Comparison of ENCODE assay signal across 12 mouse cellular contexts in genomic region chr1:133801743-133802142, GRCm38 (mm10). TPM values are rescaled to one million over a fixed set of nuclear protein-coding genes. Genes with fewer than 3 reads are reported as not detected.
DNase-seq lines count a peak whose midpoint lies in the region; ATAC-seq lines count a peak whose summit lies in the region.
"Had no signal": no experiment of that assay in that cellular context is flagged by ENCODE, and none has a peak within 500 bp of the region (broad histone marks: within the 10 kb centered on the region; RNA-seq: fewer than 3 reads in every experiment).

No protein-coding gene starts in this region.

- H3K27me3 ChIP-seq in heart, embryonic 13.5 days (replicated peaks) = no peaks in the 10 kb centered on the region; the same call in 1 of the 2 replicates
- H3K27me3 ChIP-seq in megakaryocyte, embryonic 14.5 days (replicated peaks) = peaks cover 33% of the 10 kb centered on the region
- H3K27me3 ChIP-seq in liver, embryonic 12.5 days (replicated peaks) = 0 out of 2 replicates have a peak, but pooled peaks cover 5% of the 10 kb centered on the region

- no peak overlapping the region for H3K4me3 ChIP-seq in heart, embryonic 13.5 days
- H3K4me3 ChIP-seq in megakaryocyte, embryonic 14.5 days (replicated peaks) = peak overlapping the region; percentile 94
- no peak overlapping the region for H3K4me3 ChIP-seq in liver, embryonic 12.5 days

- ATAC-seq in heart, embryonic 13.5 days (ENCODE audit: extremely low read depth, insufficient number of reproducible peaks, low FRiP score, low TSS enrichment) = no peak
- no peak for ATAC-seq in megakaryocyte, adult 5-6 weeks (ENCODE audit: poor library complexity, severe bottlenecking)
- ATAC-seq in common myeloid progenitor, adult 5-6 weeks (replicated peaks; ENCODE audit: low read depth, poor library complexity, severe bottlenecking) = peak; percentile 9
- ATAC-seq in liver, embryonic 12.5 days = no peak

- H3K36me3 ChIP-seq in heart, embryonic 13.5 days = 0 out of 2 replicates have a peak, but pooled peaks cover 2% of the 10 kb centered on the region
- peaks cover 2% of the 10 kb centered on the region for H3K36me3 ChIP-seq in megakaryocyte, embryonic 14.5 days (replicated peaks; ENCODE audit: low read length)
- peaks cover 4% of the 10 kb centered on the region for H3K36me3 ChIP-seq in liver, embryonic 12.5 days

- no peak overlapping the region for H3K27ac ChIP-seq in heart, embryonic 13.5 days (replicated peaks)
- 0 out of 2 replicates have a peak overlapping the region, but pooled peaks have one; percentile 96 for H3K27ac ChIP-seq in liver, embryonic 12.5 days

- 71% methylated on average over 5 of the region's 5 CpGs for WGBS in heart, embryonic 13.5 days
- 62% methylated on average over 5 of the region's 5 CpGs for WGBS in liver, embryonic 12.5 days (ENCODE audit: insufficient replicate concordance)

- H3K4me1 ChIP-seq in heart, embryonic 13.5 days = peaks cover 55% of the 10 kb centered on the region
- H3K4me1 ChIP-seq in megakaryocyte, embryonic 14.5 days = peaks cover 80% of the 10 kb centered on the region
- H3K4me1 ChIP-seq in liver, embryonic 12.5 days = peaks cover 77% of the 10 kb centered on the region

- peak overlapping the region; percentile 73 for H3K4me2 ChIP-seq in heart, embryonic 13.5 days
- peak overlapping the region; percentile 82 for H3K4me2 ChIP-seq in liver, embryonic 12.5 days

- no peak for DNase-seq in heart, postnatal 36 days
- DNase-seq in layer of hippocampus, postnatal 14 days (ENCODE audit: low spot score in 2 of 2) = no peak
- no peak for DNase-seq in adrenal gland, postnatal 10 days
- DNase-seq: forebrain, postnatal 0 days; heart, adult 11 months; kidney, postnatal 10 days; lung, postnatal 10 days had no signal

- intact Hi-C loops in heart, postnatal 36 days (cut with DNase I) = loop anchor here (2.0 kb wide), 1 partner anchor 53 kb away; no protein-coding TSS in a partner anchor

- no peak overlapping the region for H3K9ac ChIP-seq in heart, embryonic 13.5 days
- H3K9ac ChIP-seq in liver, embryonic 12.5 days = no peak overlapping the region

- no peaks in the 10 kb centered on the region for H3K9me3 ChIP-seq in heart, embryonic 13.5 days
- no peaks in the 10 kb centered on the region for H3K9me3 ChIP-seq in megakaryocyte, embryonic 14.5 days
- no peaks in the 10 kb centered on the region for H3K9me3 ChIP-seq in liver, embryonic 12.5 days (replicated peaks)

RNA-seq across cellular contexts. Expression of gene Atp2b4, which starts 0.9 kb away (rescaled TPM):
- polyA plus RNA-seq in heart, embryonic 13.5 days (2015; fragmentation: Nextera tagmentation; extraction: Ambion mirVana) = 13.9 and 16.8 TPM in 2 replicates
- total RNA-seq in heart, postnatal 36 days (2021) = 10 to 100 TPM; 19.5 to 23.7 TPM
- 3.9 TPM in 1 of 2 replicates, not detected in the other for polyA plus RNA-seq in megakaryocyte, embryonic 14.5 days (2012; ENCODE audit: insufficient read depth, low replicate concordance)
- total RNA-seq in megakaryocyte, adult 5-6 weeks (2015) = 18.2 and 21.1 TPM in 2 replicates
- total RNA-seq in megakaryocyte, adult 5-6 weeks (2017) = 17.6 and 20.3 TPM in 2 replicates
- total RNA-seq in common myeloid progenitor, adult 5-6 weeks (2017) = 63.4 and 67.2 TPM in 2 replicates
- 34.1 and 37.6 TPM in 2 replicates for polyA plus RNA-seq in liver, embryonic 12.5 days (2016; fragmentation: Nextera tagmentation; extraction: Ambion mirVana)
- total RNA-seq in layer of hippocampus, postnatal 14 days (2021) = 10 to 100 TPM; 62.9 to 67.4 TPM
- 10 to 100 TPM; 33.3 to 40.3 TPM for total RNA-seq in adrenal gland, postnatal 10 days (2021)
